Mouse (Mus musculus) left cerebral cortex, postnatal 36 days (tissue): Measurements from ENCODE around the gene Chsy1. TPM values are rescaled to one million over a fixed set of nuclear protein-coding genes. Genes with fewer than 3 reads are reported as not detected.

Experiments used
- total RNA-seq, 2 experiments: library from RNA; stranded (reverse); gene quantifications; 2 replicates each; pipeline ENCODE4 v1.2.3; 2021

Gene Chsy1
- total RNA-seq, 2 experiments from 2014 or later: 15.4 to 16.2 TPM

Other genes starting within 250 kb of the Chsy1 start
- 1 to 10 TPM; 8.4 to 9.6 TPM for gene Pcsk6, start 247.8 kb upstream of the Chsy1 start, total RNA-seq
- gene Gm45213, start 65.9 kb upstream of the Chsy1 start, total RNA-seq: not detected
- 10 to 100 TPM; 32.1 to 36.7 TPM for gene Snrpa1, start 50.5 kb upstream of the Chsy1 start, total RNA-seq
- 10 to 100 TPM; 47.7 to 54.5 TPM for gene Selenos, start 29.9 kb upstream of the Chsy1 start, total RNA-seq